Mouse (Mus musculus) midbrain, embryonic 11.5 days (tissue): ENCODE results near the gene Parp14. TPM values are rescaled to one million over a fixed set of nuclear protein-coding genes. Genes with fewer than 3 reads are reported as not detected.

Source experiments
- ATAC-seq: fragments of 200-750 bp; cut with Nextera tagmentation; 2 replicates; pipeline ENCODE4 v1.8.0; 2017; ENCODE audit warnings: moderate TSS enrichment, moderate library complexity; ENCODE audit not compliant: low FRiP score
- DNase-seq: peaks from one replicate; pipeline ENCODE4 v3.0.0; 2015; ENCODE audit warnings: low spot score; ENCODE audit errors: missing footprints
- H3K27ac ChIP-seq: fragments of 300-500 bp; sonication (generic); 2 replicates; pipeline ENCODE4 v1.5.1; 2014; ENCODE audit warnings: low read depth, low read length
- H3K27me3 ChIP-seq: fragments of 300-500 bp; sonication (generic); 2 replicates; pipeline ENCODE4 v1.6.1; 2014; ENCODE audit warnings: mild to moderate bottlenecking, low read length, moderate library complexity, mixed read lengths; ENCODE audit not compliant: control insufficient read depth, insufficient read depth
- H3K36me3 ChIP-seq: fragments of 300-500 bp; sonication (generic); 2 replicates; pipeline ENCODE4 v1.6.1; 2014; ENCODE audit warnings: mild to moderate bottlenecking, low read length, moderate library complexity, mixed read lengths; ENCODE audit not compliant: control insufficient read depth, insufficient read depth
- H3K4me1 ChIP-seq: fragments of 300-500 bp; sonication (generic); 2 replicates; pipeline ENCODE4 v1.6.1; 2014; ENCODE audit warnings: low read length; ENCODE audit not compliant: control insufficient read depth, insufficient read depth
- H3K4me2 ChIP-seq: fragments of 300-500 bp; sonication (generic); 2 replicates; pipeline ENCODE4 v1.6.1; 2014; ENCODE audit warnings: mild to moderate bottlenecking, moderate library complexity
- H3K4me3 ChIP-seq: fragments of 300-500 bp; sonication (generic); 2 replicates; pipeline ENCODE4 v1.5.1; 2014; ENCODE audit warnings: low read depth, low read length
- H3K9ac ChIP-seq: fragments of 300-500 bp; sonication (generic); 2 replicates; pipeline ENCODE4 v1.6.1; 2014; ENCODE audit warnings: low read length
- H3K9me3 ChIP-seq: fragments of 300-500 bp; sonication (generic); 2 replicates; pipeline ENCODE4 v1.6.1; 2016; ENCODE audit warnings: low read length; ENCODE audit not compliant: control insufficient read depth
- WGBS: fragments of 180-500 bp; shearing (Covaris S2); extraction: QIAGEN DNeasy Blood & Tissue Kit; methylation state at CpG from one replicate; pipeline ENCODE4 v1.1.7; 2014; 5-methylcytosine and 5-hydroxymethylcytosine counted together
- polyA plus RNA-seq: library from polyadenylated mRNA; unstranded; fragments of >200 nt; fragmentation: Nextera tagmentation; extraction: Ambion mirVana; gene quantifications from 2 replicates; pipeline ENCODE4 v1.2.1, GENCODE M21; 2014

Gene Parp14
- polyA plus RNA-seq, 1 experiment from 2014 or later, result 0.37 TPM

DNA sequence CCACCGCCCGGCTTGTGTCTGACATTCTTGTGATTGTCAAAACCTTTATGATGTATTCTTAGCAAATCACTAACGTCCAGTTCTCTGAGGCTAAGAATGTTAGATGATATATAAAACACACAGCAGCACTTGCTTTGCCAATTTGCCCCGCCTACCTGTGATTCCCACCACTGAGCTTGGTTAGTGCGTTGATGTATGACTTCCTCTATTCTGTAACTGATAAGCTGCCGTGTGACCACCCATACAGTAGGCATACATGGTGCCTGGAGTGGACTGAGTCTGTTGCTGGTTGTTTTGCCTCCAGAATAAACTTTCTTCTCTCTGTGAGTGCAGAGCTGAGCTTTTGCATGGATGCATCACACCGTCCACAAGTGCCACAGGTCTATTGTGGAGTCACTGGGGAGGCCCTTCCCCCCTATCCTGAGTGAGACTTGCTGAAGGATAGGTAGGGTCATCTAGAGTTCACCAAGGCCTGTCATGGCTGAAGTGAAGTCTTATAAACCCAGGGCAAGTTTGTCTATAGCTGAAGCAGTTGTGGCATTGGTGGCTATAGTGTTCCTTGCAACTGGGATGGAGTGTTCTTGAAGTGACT is 87.1 kb downstream of the Parp14 start:
- no peak overlapping the region for H3K27ac ChIP-seq
- DNase-seq, result no peak
- H3K27me3 ChIP-seq, result no peaks in the 10 kb centered on the region
- WGBS, result 90% methylated on average over 7 of the region's 7 CpGs
- H3K9me3 ChIP-seq, result no peaks in the 10 kb centered on the region
- H3K4me3 ChIP-seq, result no peak overlapping the region
- ATAC-seq, result no peak
- H3K4me2 ChIP-seq, result no peak overlapping the region
- H3K9ac ChIP-seq, result no peak overlapping the region
- peaks cover 3% of the 10 kb centered on the region; the same call in 1 of the 2 replicates for H3K4me1 ChIP-seq
- no peaks in the 10 kb centered on the region for H3K36me3 ChIP-seq

DNA sequence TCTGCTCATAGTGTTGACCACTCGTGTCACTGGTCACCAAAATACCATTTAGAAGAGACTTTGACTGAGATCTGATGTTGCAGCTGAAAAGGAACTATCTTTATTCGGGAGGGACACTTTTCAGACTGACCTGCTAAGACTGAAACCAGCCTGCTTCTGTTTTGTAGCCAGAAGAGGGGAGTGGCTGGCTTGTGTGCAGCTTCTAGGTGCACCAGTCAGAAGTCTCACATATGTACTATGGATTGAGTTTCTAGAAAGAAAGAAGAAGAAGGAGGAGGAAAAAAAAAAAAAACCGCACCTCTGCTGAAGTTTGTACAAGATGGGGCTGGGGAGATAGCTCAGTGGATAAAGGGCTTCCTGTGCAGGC is 88.2 kb downstream of the Parp14 start:
- H3K4me1 ChIP-seq, result peaks cover 3% of the 10 kb centered on the region; the same call in 1 of the 2 replicates
- ATAC-seq (no peak), DNase-seq (no peak)
- H3K36me3 ChIP-seq, result no peaks in the 10 kb centered on the region
- no peak overlapping the region for H3K4me3 ChIP-seq
- no peaks in the 10 kb centered on the region for H3K27me3 ChIP-seq
- H3K4me2 ChIP-seq, result no peak overlapping the region
- H3K27ac ChIP-seq, result no peak overlapping the region
- 83% methylated on average over 3 of the region's 3 CpGs for WGBS
- no peak overlapping the region for H3K9ac ChIP-seq
- no peaks in the 10 kb centered on the region for H3K9me3 ChIP-seq

Other genes starting within 250 kb of the Parp14 start
- 17.5 and 19.3 TPM in 2 replicates for gene Dirc2, start 102.2 kb downstream of the Parp14 start, polyA plus RNA-seq
- 21.5 and 22.7 TPM in 2 replicates for gene Hspbap1, start 101.2 kb downstream of the Parp14 start, polyA plus RNA-seq
- 1.8 and 2.6 TPM in 2 replicates for gene Parp9, start 66.9 kb upstream of the Parp14 start, polyA plus RNA-seq
- gene Dtx3l, start 67.6 kb upstream of the Parp14 start, polyA plus RNA-seq, result 2.8 and 3.1 TPM in 2 replicates
- 90.7 and 99.9 TPM in 2 replicates for gene Kpna1, start 107.2 kb upstream of the Parp14 start, polyA plus RNA-seq
- 12.0 and 15.5 TPM in 2 replicates for gene Wdr5b, start 169.6 kb upstream of the Parp14 start, polyA plus RNA-seq
- gene Fam162a, start 200.1 kb upstream of the Parp14 start, polyA plus RNA-seq, result 224 and 249 TPM in 2 replicates
- gene Ccdc58, start 200.1 kb upstream of the Parp14 start, polyA plus RNA-seq, result 84.3 and 89.8 TPM in 2 replicates